Comparison of ENCODE assay signal across 8 mouse cellular contexts in genomic region chr10:21993515-21994373, GRCm38 (mm10).
DNase-seq lines count a peak whose midpoint lies in the region; ATAC-seq and TF ChIP-seq lines count a peak whose summit lies in the region.

No protein-coding gene starts in this region.

- peak; percentile 56 for ATAC-seq in liver, embryonic 16.5 days (ENCODE audit: low read depth)
- ATAC-seq in neural tube, embryonic 12.5 days (ENCODE audit: low FRiP score, low read depth), result peak; percentile 71

- peak; percentile 72 for TF ChIP-seq POLR2A in heart, adult 2 months (IDR thresholded peaks at IDR 0.05; ENCODE audit: insufficient read depth, low read depth, low read length)

- TF ChIP-seq CTCF in C2C12 (IDR thresholded peaks at IDR 0.05; ENCODE audit: control insufficient read depth, insufficient read depth, insufficient read length), result no peak
- no peak for TF ChIP-seq CTCF in heart, adult 2 months (IDR thresholded peaks at IDR 0.05)

- H3K79me3 ChIP-seq in C2C12 (ENCODE audit: low read depth), result peaks cover 42% of the 10 kb centered on the region

- no peaks in the 10 kb centered on the region for H3K9me3 ChIP-seq in liver, embryonic 16.5 days (replicated peaks; ENCODE audit: control insufficient read depth, low read length)
- no peaks in the 10 kb centered on the region for H3K9me3 ChIP-seq in neural tube, embryonic 12.5 days

- peaks cover 44% of the 10 kb centered on the region for H3K79me2 ChIP-seq in C2C12 (ENCODE audit: control insufficient read depth, insufficient read depth)
- no peaks in the 10 kb centered on the region for H3K79me2 ChIP-seq in heart, adult 2 months (replicated peaks; ENCODE audit: control insufficient read depth, insufficient read depth, low read length)

- DNase-seq in T-cell, adult 2 months (ENCODE audit: low spot score), result peak; percentile 39
- DNase-seq in embryo, embryonic 11.5 days (ENCODE audit: low read depth, low spot score), result peak; percentile 43
- DNase-seq in heart, adult 2 months, result peak; percentile 85 to 88
- peak; percentile 73 for DNase-seq in kidney, adult 11 months
- no peak for DNase-seq in ovary, postnatal 10 days (ENCODE audit: low spot score)

- peak overlapping the region; percentile 97 for H3ac ChIP-seq in C2C12 (ENCODE audit: control insufficient read depth, insufficient read length, low read depth)

- peak overlapping the region; percentile 61 for H3K4me3 ChIP-seq in C2C12 (ENCODE audit: insufficient read depth, poor library complexity, severe bottlenecking)
- H3K4me3 ChIP-seq in heart, adult 2 months, result peak overlapping the region; percentile 91
- peak overlapping the region; percentile 69 for H3K4me3 ChIP-seq in liver, embryonic 16.5 days (ENCODE audit: low read depth, low read length)
- peak overlapping the region; percentile 65 for H3K4me3 ChIP-seq in neural tube, embryonic 12.5 days

- no peak for TF ChIP-seq EP300 in heart, adult 2 months (IDR thresholded peaks at IDR 0.05; ENCODE audit: insufficient read depth, low read depth, low read length)

- intact Hi-C loops in heart, adult 2 months (cut with DNase I), result loop anchor here (1.0 to 5.0 kb wide), 6 partner anchors 91 to 446 kb away; no protein-coding TSS in a partner anchor

- peaks cover 3% of the 10 kb centered on the region; the same call in 1 of the 2 replicates for H3K4me1 ChIP-seq in heart, adult 2 months (ENCODE audit: control insufficient read depth, insufficient read depth, low read length)
- H3K4me1 ChIP-seq in liver, embryonic 16.5 days (ENCODE audit: control insufficient read depth, low read depth, low read length), result no peaks in the 10 kb centered on the region; the same call in none of the 2 replicates
- peaks cover 7% of the 10 kb centered on the region for H3K4me1 ChIP-seq in neural tube, embryonic 12.5 days

- peak overlapping the region; percentile 100 for H3K27ac ChIP-seq in heart, adult 2 months
- H3K27ac ChIP-seq in liver, embryonic 16.5 days (ENCODE audit: low read length), result peak overlapping the region; percentile 84
- H3K27ac ChIP-seq in neural tube, embryonic 12.5 days, result no peak overlapping the region

- peak overlapping the region; percentile 67 for H3K4me2 ChIP-seq in liver, embryonic 16.5 days (ENCODE audit: low read depth, low read length)
- H3K4me2 ChIP-seq in neural tube, embryonic 12.5 days (replicated peaks), result peak overlapping the region; percentile 93

- H3K36me3 ChIP-seq in C2C12 (ENCODE audit: control insufficient read depth, insufficient read depth), result peaks cover 35% of the 10 kb centered on the region
- peaks cover 19% of the 10 kb centered on the region for H3K36me3 ChIP-seq in heart, adult 2 months (ENCODE audit: control insufficient read depth, insufficient read depth, low read length)
- no peaks in the 10 kb centered on the region for H3K36me3 ChIP-seq in liver, embryonic 16.5 days (ENCODE audit: control insufficient read depth, insufficient read depth)
- H3K36me3 ChIP-seq in neural tube, embryonic 12.5 days, result peaks cover 17% of the 10 kb centered on the region; the same call in 1 of the 2 replicates

- peak overlapping the region; percentile 96 for H3K9ac ChIP-seq in heart, adult 2 months (ENCODE audit: low read depth, low read length)
- H3K9ac ChIP-seq in liver, embryonic 16.5 days (ENCODE audit: low read depth, low read length), result peak overlapping the region; percentile 70
- peak overlapping the region; percentile 67 for H3K9ac ChIP-seq in neural tube, embryonic 12.5 days

- no peaks in the 10 kb centered on the region for H3K27me3 ChIP-seq in C2C12 (ENCODE audit: control insufficient read depth, insufficient read depth, insufficient read length)
- no peaks in the 10 kb centered on the region for H3K27me3 ChIP-seq in heart, adult 2 months (ENCODE audit: control insufficient read depth, insufficient read depth, low read length)
- H3K27me3 ChIP-seq in liver, embryonic 16.5 days (ENCODE audit: control insufficient read depth, insufficient read depth, low read depth, low read length), result peaks cover 33% of the 10 kb centered on the region
- H3K27me3 ChIP-seq in neural tube, embryonic 12.5 days (replicated peaks), result peaks cover 10% of the 10 kb centered on the region

- WGBS in heart, adult 2 months, result 2% methylated on average over 60 of the region's 60 CpGs
- WGBS in liver, embryonic 16.5 days (ENCODE audit: insufficient replicate concordance), result under 1% methylated on average over 59 of the region's 60 CpGs
- under 1% methylated on average over 59 of the region's 60 CpGs for whole genome bisulfite sequencing in neural tube, embryonic 12.5 days

TF ChIP-seq in C2C12, 6 proteins besides CTCF, POLR2A, EP300 and RAD21:
- TF ChIP-seq MAX (IDR thresholded peaks at IDR 0.05), result no peak
- TF ChIP-seq FOSL1 (IDR thresholded peaks at IDR 0.05; ENCODE audit: insufficient read depth, low read length, poor library complexity, severe bottlenecking), result no peak
- no peak for TF ChIP-seq MYOD1 (IDR thresholded peaks at IDR 0.05; ENCODE audit: control insufficient read depth, insufficient read length, low read depth)
- TF ChIP-seq USF1 (IDR thresholded peaks at IDR 0.05; ENCODE audit: low read depth), result no peak
- no peak for TF ChIP-seq CEBPB (IDR thresholded peaks at IDR 0.05; ENCODE audit: low read depth)
- TF ChIP-seq MYOG (IDR thresholded peaks at IDR 0.05; ENCODE audit: control insufficient read depth, extremely low read depth, insufficient read length), result no peak
